Mouse (Mus musculus) heart, adult 8-10 months (tissue): ENCODE measurements at regions not wholly inside any gene's neighbourhood (a gene's known extent, or its start where the extent isn't known, plus 50 kb on each side); places are given as distances from the start of the nearest gene placed in this dataset.

Source experiments
- DNase-seq: peaks from one replicate; pipeline ENCODE4 v3.0.0; 2022; ENCODE audit warnings: low spot score

DNA sequence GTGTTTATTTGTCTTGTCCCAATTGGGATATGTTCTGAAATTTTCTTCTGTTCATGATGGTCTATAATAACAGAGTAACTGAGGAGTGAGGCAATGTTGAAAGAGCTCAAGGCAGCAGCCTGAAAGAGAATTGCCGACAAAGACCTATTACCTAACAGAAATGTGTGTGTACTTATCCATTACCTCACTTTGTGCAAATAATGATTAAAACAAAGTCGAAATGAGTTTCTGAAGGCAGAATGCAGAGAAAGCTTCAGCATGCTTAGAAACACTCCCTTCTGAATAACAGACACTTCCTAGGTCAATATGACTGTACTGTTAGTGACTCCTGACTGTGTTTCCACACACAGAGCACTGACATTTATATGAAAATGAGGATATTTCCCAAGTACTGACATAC lies 63.0 kb downstream of the Kbtbd8 start:
- no peak for DNase-seq

DNA sequence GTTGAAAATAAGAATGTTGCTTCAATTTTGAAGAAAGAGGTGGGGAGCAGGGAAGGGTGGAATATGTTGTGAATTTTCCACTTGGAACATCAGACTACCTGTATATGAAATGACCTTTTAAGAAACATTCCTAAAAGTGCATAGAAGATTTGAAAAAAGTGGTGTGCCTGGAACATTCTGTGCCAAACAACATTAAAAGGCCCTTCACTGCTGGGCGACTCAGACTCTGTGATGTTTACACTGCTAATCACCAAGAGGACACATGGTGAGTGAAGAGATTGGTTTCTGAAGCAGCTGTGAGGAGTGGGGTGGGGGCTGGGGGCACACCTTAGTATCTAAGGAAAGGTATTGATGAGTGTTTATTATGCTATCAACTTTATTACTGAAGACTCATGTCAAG lies 65.2 kb downstream of the Kbtbd8 start:
- DNase-seq: no peak

DNA sequence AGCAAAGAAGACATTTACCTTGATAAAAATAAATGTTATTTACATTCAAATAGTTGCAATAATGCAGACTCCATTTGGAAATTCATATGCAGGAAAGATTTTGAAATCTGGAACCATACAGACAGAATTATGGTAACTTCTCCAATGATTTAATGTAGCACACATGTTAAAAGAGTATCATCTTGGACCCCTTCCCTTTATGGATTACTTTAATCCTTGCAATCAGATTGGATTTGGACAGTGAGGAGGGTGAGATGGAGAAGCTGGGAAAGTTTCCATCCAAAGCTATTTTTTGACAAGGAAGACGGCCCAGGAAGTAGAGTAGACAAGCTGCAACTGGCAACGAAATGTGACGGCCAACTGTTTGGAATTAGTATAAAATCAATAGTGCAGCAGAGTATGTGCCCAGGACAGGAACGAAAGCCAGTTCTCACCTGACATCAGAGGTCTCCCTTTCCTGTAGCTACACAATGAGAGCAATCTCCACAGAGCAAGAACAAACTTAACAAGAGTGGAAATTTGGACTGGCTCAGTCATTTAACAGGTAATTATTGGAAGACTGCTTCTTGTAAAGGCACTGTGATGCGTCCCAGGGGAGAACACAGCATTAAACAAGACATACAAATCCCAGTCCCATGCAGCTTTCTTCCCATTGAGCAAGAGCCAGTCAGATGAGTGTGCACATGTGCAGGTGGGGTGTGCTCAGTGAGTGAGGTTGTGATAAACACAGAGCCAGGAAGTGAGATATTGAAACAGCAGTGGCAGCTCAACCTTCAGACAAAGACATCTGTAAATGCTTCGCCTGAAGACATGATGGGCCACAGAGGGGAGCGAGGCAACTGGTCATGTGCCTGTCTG lies 68.3 kb downstream of the Kbtbd8 start:
- no peak for DNase-seq

DNA sequence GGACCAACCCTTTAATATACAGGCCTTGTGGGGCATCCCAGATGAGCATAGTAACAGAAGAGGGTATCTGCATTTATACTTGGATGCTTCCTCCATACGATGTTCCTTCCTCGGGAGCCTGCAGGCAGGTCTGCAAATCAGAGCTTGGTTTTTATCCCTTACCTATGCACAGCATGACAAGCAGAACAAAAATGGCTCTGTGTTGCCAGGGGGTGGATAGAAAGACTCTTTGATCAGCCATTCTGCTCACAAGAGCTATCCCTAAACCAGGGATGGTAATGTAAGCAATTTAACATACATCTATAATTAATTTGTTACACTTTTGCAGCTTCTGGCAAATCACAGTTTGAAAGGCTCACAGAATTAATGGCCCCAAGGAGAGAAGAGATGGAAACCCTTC lies 79.6 kb downstream of the Kbtbd8 start:
- no peak for DNase-seq

DNA sequence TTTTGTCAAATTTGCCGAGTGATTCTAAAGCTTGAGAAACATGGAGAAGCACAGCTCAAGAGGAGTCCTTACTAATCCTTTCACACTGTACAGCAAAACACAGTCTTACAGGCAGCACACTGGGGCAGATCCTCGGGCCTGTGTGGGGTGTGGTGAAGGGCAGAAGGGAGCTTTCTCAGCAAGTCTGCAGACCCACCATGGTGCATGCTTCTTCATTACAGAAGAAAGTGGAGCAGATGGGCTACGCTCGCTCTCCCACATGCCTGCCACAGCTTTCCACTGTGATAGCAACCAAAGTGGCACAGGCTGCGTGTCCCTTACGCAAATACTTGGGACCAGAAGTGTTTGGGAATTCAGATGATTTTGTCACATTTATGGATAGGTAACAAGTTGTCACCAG lies 81.6 kb downstream of the Kbtbd8 start:
- no peak for DNase-seq

DNA sequence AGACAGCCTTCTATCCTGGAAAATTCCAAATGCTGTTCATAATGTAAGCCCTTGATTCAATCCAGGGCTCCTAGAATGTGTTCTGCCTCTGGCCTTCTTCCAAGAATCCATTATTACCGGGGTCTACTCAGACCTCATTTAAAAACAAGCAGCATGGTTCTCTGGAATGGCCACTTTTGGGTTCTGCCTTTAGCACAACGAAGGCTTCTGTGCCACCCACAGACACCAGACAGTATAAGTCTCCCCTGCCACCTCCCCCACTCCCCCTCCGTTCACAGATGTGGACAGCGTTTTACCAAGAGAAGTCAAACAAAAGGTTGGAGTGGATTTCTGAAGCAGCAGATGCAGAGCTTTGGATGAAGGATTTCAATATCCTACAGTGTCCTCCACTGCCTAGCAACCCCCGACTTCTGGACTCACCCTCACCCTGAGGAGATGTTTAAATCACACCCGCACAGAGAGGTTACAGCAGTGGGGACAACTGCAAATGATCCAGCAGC lies 85.3 kb downstream of the Kbtbd8 start:
- DNase-seq: no peak

DNA sequence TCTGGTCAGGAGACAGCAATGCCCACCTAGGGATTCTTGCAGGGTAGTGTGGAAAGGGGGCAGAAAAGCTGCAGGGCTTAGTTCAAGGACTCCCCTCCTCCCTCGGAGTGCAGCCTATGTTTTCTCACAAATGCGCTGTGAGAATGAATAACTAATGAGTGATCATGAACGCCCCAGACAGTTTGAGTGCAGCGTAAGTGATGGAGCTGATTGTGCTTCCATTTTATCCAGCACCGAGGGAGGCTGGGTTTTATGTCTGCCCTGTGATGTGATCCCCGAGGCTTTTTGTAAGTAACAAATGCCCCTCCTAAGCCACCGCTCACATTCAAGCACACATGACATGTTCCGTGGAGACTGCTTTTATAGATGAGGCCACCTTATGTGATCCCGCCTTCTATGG lies 85.9 kb downstream of the Kbtbd8 start:
- no peak for DNase-seq

DNA sequence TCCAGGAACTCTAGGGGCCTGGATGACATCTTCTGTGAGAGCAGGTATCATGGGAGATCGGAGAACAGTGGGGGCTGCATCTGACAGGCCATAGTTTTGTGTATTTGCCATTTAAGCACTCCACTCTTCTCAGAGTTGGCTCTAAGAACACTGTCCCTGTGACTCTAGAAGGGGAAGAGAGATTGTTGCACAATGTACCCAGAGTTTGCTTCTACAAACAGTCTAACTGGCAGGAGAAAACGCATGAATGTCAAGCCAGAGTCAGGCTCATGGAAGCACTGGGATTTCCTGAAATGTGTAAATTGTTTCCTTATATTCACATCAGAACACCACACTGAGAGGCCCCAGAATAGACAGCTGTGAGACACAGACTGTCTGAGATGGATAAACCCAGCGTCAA lies 87.2 kb downstream of the Kbtbd8 start:
- no peak for DNase-seq

DNA sequence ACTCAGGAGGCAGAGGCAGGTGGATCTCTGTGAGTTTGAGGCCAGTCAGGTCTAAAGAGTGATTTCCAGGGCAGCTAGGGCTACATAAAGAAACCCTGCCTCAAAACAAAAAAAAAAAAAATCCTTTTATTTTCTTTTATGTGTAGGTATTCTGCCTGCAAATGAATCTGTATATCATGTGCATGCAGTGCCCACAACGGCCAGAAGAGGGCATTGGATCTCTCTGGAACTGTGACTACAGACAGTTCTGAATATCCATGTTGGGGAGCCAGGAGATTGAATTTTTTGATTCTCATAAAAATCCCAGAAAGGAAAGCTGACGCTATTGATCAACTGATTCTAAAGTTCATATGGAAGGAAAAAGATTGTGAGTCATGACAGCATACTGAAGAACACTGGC lies 90.0 kb downstream of the Kbtbd8 start:
- no peak for DNase-seq

DNA sequence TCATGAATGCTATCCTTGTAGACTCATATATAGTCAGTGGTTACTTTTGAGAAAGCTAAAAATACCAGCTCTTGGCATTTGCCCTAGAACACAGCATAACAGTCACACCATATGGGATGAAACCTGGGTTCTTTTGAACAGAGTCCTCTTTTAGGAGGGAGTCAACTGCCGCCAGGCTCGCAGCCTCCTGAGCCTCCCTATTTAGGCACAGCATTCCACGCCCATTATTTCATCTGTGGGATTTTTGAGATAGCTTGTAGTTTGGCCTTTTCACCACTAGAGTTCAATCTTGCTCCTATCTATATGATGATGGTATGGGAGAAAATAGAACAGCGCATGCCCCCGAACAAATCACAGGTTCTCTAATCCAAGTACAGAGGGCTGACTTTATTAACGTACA lies 100.4 kb downstream of the Kbtbd8 start:
- no peak for DNase-seq

DNA sequence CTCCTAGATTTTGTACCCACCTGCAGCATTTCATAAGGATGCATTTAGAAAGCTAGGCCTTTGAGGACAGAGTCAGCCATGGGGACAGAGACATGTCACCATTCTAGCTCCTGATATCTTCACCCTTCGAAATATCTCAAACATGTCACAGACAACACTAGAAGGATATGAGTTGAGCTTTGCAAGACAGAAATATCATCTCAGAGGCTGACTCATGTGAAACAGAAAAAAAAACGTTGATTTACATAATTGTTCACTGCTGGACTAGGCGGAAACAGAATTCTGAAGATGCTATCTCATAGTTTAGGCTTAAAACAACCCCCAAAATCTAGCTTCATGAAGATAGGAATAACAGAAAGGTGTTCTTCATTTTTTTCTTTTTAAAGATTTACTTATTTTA lies 101.8 kb downstream of the Kbtbd8 start:
- DNase-seq: no peak

DNA sequence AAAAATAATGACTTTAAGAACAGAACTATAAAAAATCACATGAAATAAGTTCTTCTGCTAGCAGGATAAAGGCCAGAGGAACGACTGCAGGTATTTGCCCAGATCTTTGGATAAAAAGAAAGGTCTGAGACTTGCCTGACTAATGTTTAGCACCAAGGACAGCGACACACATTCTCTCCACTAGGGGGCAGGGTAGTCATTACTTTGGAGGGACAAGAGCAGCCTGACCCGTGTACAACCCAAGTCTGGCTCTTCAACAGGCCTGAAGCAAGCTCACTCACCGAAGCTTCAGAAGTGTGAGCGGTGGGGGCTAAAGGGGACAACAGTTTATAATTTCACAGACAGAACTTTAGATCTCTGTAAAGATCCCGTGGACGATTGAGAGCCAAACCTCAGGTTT lies 98.4 kb upstream of the Gm10234 start:
- peak; percentile 71 for DNase-seq

DNA sequence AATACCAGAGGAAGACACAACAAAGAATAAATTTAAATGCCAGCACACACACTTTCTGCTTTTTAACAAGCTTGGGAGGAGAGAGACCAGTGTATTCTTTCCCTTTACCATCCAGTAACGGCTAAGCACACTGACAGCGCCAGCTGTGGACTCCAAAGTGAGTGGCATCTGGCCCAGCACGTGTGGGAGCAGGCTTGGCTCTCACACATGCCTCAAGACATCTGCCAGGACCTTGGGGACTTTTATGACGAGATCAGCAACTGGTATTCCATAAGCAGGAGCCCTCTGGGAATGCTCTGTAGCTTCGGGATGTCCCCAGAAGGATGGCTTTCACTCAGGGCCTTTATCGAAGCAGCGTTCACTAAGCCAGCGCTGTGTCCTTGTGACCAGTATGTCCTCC lies 92.0 kb upstream of the Gm10234 start:
- DNase-seq: no peak

DNA sequence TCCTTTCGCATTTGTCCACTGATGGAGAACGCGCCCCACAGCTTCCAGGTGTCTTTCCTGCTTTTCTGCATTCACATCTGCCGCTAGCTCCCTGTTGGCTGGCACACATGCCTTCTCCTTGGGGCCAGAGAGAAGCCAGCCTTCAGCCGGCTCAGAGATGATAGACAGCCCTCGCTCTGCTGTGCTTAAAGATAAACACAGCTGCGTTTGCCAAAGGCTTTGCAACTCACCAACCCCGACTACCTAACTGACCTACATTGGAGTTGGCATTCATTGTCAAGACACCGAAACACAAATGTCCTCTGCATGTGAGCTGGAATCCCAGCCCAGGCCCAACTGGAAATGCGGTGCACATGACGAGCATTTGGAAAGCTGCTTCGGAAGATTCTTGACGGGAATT lies 87.2 kb upstream of the Gm10234 start:
- DNase-seq: no peak

DNA sequence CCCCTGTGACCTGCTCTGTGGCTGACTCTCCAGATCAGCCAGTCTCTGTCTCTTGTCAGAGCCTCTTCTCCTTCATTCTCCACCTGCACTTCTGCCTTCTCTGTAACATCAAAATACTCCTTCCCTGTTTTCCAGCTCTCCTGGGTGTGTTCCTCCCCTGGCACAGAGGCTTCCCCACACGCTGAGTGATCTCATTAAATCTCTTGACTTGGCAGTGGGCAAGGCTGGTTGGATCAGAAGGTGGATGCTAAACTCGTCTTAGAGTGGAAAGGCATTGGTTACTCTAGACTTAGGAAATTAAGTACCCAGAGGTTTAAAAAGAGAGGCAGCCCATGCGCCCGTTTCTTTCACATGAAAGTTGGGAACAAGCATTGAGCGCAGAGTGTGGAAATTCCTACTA lies 78.3 kb upstream of the Gm10234 start:
- DNase-seq: no peak

DNA sequence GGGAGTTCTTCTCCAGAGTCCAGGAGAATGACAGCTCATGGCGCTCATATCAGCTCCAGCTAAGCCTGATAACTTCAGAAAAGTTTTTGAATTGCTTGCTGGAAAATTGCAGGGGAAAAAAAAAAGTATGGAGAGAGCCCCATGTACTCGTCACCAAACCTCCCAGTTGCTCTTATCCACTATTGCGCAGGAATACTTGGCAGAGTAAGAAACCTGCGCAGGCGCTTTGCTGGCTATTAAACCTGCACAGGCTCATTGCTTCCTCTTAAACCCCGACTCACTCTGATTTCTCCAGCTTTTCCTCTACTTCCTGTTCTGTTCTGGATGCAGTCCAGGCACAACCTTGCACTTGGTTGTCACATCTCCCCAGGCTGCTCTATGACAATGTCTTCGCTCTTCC lies 77.0 kb upstream of the Gm10234 start:
- DNase-seq: no peak

DNA sequence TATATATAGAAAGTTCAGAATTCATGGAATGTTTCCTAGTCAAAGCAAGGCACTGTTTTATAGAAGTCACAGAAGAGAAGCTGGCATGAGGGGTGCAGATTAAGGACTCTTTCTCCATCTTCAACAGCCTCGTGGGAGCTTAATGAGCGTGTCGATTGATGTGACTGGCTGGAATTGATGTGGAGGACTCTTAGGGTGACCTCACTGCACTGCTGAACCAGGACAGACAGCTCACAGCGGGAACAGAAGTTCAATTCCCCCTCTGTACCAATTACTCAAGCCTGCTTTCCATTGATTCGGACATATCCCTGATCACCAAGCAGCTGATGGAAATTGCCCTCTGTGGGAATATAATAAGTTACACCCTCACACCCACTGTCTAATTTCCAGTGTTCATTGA lies 65.6 kb upstream of the Gm10234 start:
- no peak for DNase-seq

DNA sequence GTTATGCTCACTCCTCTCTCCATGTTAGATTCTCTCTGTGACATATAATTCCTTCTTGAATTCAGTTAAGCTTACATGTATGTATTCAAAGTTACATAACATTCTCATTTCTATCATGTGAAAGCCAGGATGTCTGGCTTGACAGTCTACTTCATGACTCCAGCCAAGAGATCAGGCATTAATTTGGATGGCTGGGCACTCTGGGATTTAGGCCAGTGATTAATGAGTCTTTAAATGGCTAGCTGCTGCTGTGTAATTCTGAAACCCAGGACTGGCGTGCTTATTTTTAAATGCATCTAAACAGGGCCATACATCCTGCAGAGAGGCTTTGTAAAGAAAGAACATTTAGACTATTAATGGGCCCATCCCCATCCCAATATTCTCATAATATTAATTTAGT lies 60.9 kb upstream of the Gm10234 start:
- DNase-seq: peak; percentile 4

DNA sequence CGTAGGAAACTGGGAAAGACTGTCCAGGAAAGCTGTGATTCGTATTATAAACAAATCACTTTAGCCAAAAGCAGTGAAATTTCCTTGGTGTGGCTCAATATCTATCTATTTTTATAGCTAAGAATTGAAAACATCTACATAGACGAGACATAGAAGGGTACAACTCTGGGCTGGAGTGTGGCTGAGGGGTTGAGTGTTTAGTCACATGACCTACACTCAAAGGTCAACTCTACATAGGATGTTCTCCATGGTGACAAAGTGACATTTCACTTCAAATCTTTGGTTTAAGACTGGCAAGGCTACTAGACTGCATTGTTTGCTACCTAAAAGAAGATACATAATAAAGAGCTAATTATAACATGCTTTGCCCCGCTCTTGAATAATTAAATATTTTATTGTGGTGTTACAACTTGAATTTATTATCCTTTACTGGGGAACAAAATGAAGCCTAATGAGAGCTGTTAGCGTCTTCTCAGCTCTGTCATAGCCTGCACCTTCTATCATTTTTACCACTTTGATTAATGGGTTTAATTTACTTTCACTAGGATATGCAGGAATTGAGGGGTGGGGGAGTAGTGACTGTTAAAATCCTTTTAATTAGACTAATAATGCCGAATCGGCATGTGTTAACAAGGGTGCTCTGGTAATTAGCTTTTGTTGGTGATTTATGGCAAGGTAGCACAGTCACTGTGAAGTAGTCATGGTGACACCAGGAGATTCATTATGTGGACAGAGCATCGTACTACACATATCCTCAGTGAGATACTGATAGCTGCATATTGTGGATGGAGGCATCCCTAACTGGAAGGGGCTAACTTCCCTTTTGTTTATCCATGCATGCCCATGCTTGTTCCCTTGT lies 57.7 kb upstream of the Gm10234 start:
- no peak for DNase-seq

DNA sequence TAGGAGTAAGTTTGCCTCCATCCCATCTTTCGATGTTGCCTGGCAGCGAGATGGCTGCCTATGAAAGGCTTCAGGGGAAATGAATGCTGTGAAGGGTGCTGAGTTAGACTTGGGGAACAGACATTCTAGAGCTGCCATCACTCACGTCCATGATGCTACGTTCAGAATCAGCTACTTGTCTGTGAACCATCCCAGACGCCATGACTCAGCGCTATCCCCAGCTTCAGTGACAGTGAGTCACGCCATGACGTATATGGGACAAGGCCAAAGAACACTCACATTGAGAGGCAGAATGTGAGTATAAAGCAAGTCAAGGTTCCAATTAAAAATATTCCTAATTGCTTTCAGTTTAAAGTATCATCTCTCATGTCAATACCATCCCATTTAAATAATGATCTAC lies 52.4 kb upstream of the Gm10234 start:
- no peak for DNase-seq
